Mouse (Mus musculus) myocyte (in vitro differentiated cells): ENCODE measurements around the gene Hectd1.

ENCODE experiments used
- POLR2A ChIP-seq: IDR thresholded peaks from one replicate; pipeline ENCODE4 v1.6.1; 2011; ENCODE audit warnings: low read depth, mild to moderate bottlenecking, control low read depth, moderate library complexity; ENCODE audit not compliant: insufficient read length
- TCF12 ChIP-seq: IDR thresholded peaks from one replicate; pipeline ENCODE4 v1.6.1; 2011; ENCODE audit warnings: mild to moderate bottlenecking, control low read depth; ENCODE audit not compliant: poor library complexity, insufficient read depth, severe bottlenecking

- no peak for TF ChIP-seq POLR2A
- no peak for TF ChIP-seq TCF12
Measured at GRCm38 (mm10) chr12:51850339-51850738, 21.0 kb upstream of the Hectd1 start.
